Mouse (Mus musculus) left cerebral cortex, postnatal 14 days (tissue): ENCODE data around the gene Pax4. TPM values are rescaled to one million over a fixed set of nuclear protein-coding genes. Genes with fewer than 3 reads are reported as not detected.
A peak's percentile ranks its signal among the peaks of the same experiment; 100 is the strongest.

Source experiments
- DNase-seq, 2 experiments: peaks; one replicate each; pipeline ENCODE4 v3.0.0; 2021 to 2022; ENCODE audit warnings: low spot score in 2 of 2, mixed read lengths in 1 of 2
- intact Hi-C: fragments of 180-260 bp; cut with DNase I; formaldehyde crosslinking; loops from one replicate; pipeline ENCODE4 v1.15.1; 2025
- total RNA-seq, 2 experiments: library from RNA; stranded (reverse); gene quantifications; 2 replicates each; pipeline ENCODE4 v1.2.3; 2021

Gene Pax4
- total RNA-seq, 2 experiments from 2014 or later: not detected

DNA sequence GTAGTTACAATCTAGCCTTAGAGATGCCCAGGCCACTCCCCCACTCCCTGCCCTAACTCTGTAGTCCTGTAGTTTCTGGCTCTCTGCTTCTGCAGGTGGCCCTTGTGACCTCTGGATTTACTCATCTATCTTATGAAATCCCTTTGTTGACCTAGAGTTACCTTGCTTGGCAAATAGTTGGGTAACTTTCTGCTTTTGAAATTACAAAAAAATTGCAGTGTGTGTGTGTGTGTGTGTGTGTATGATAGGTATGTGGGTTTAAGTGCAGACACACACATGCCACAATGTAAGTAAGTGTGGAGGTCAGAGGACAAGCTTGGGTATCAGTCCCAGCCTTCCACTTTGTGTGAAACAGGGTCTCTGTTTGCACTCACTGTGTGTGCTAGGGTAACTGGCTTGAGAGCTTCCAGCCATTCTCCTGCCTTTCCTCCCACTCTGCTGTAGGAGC is 10.1 kb upstream of the Pax4 start:
- intact Hi-C loops: no loop called here
- DNase-seq: no peak

DNA sequence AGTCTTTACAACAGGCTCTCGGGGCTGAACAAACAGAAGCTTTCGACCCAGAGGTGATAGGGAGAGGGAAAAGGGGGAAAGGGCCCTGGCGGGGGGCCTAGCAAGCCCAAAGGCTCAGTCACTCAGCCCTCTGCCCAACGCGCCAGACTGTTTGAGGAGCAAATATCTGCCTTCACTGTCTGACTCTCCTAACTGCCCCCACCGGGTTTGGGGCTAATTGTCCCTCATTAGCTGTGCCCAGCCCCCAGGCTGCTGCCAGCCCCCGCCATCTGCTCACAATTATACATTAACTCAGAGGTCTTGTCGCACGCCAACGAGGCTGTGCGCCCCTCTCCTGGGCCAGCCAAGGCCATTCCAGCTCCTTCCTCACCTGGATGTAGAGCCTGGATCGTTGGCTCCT is 1.8 kb upstream of the Pax4 start:
- DNase-seq: no peak
- intact Hi-C loops: no loop called here

DNA sequence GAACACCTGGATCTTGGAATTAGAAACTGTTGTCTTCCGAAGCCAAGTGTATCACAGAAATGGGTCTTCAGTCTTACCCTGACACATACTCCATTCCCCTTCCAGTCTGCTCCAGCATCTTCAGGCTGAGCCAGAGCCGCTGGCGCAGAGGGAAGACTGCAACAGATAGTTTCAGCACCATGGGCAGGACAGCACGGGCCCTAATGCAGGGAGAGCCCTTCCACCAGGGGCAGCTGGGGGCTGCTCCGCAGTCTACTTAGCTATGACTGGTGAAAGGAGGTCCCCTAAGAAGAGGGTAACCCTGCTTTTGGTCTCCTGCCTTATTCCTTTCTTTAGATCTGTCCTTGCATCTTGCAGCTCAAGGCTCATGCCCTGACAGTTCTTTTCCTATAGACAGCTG is 1.3 kb upstream of the Pax4 start:
- intact Hi-C loops: no loop called here
- DNase-seq: no peak

DNA sequence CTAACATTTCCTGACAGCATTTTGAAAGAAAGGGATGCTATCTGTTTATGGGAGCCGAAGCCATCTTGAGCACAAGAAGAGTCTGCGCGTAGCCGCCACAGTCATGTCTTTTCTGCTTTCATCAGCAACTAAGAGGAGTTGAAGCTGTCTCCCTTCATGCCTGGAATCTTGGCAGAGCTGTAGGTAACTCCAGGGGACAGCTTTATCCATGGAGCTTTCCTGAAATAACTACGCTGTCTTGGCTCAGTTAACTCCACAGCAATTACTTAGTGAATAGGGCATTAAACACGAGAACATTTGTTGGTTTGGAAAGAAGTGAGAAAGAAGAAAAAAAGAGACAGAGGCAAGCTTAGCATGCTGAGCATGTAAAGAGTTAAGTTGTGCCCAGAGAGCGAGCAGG is 1.2 kb downstream of the Pax4 start:
- no peak for DNase-seq

DNA sequence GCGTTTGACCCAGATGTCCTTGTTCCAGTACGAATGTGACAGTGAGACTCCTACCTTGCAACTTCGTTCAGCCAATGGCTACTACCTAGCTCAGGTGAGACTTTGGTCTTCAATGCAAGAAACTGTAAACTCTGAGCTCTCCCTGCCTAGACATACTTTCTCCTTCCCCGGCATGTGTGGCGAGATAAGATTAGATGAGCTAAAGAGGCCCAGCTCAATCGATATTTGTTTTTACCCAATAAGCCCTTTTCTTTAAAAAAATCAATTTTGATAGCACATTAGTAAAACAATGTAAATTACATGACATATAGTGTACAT is 17.7 kb downstream of the Pax4 start:
- DNase-seq: no peak
- intact Hi-C loops: no loop called here

More for the DNA sequence above, 1.2 kb downstream of the Pax4 start:
- intact Hi-C loops: no loop called here

DNA sequence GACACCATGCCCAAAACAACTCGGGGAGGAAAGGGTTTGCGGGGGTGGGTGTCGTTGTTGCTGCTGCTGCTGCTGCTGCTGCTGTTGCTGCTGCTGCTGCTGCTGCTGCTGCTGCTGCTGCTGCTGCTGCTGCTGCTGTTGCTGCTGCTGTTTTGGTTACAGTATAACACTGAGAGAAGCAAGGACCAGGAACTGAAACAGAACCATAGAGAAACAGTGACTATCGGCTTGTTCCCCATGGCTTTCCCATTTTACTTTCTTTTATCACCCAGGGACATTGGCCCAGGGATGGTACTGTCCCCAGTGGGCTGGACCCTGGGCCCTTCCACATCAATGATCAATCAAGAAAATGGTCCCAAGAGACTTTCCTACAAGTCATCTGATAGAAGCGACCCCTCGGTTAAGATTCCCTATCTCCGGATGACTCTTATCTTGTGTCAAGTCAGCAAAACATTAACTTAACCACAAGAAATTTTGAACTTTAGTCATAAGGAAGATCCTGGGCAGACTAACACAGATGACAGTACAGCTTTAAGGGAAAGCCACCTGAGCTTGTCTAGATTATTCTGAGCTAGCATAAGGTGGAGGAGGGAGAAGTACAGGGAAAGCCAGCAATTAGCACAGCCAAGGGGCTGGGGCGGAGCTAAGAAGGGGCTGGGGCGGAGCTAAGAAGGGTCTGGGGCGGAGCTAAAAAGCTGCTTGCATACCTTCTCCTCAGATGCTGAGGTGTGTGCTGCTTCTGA is 18.2 kb downstream of the Pax4 start:
- no peak for DNase-seq
- intact Hi-C loops: no loop called here

DNA sequence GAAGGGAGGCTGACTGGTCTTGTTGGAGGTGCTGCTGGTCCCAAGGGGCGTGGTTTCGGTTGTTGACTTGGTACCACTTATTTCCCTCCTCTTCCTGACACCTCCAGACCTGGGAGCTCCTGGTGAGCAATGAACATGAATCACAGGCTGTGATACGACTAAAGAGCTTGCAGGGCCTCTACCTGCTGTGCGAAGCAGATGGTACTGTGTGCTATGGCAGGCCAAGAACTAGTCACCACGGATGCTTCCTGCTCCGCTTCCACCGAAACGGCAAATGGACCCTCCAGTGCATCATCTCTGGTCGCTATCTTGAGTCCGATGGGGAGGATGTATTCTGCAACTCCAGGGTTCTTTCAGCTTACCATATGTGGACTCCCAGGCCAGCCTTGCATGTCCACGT is 19.3 kb downstream of the Pax4 start:
- intact Hi-C loops: loop anchor here (10.0 kb wide), 1 partner anchor 395 kb away; no protein-coding TSS in a partner anchor
- no peak for DNase-seq

DNA sequence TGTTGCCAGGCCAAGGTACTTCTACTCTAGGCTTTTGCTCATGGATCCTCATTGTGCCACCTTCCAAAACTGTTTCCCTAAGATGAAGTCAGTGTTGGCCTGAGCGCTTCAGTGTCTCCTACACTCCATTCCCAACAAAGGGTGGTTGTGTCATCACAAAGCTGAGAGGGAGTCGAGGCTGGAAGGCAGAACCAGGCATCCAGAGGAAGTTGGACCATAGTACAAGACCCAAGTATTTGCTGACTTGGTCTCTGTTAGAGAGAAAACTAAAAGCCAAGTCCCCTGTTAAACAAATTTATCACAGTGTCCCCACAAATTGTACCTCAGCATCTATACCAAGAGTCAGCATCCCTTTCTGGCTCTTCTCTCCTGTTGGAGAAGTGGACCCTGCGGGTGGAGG is 20.9 kb downstream of the Pax4 start, which contains the start of gene Gcc1:
Gene Gcc1 (minus strand): TSS at position 101 of the 400 bp plus-strand sequence.
- DNase-seq: no peak
- intact Hi-C loops: loop anchor here (10.0 kb wide), 1 partner anchor 397 kb away; no protein-coding TSS in a partner anchor

DNA sequence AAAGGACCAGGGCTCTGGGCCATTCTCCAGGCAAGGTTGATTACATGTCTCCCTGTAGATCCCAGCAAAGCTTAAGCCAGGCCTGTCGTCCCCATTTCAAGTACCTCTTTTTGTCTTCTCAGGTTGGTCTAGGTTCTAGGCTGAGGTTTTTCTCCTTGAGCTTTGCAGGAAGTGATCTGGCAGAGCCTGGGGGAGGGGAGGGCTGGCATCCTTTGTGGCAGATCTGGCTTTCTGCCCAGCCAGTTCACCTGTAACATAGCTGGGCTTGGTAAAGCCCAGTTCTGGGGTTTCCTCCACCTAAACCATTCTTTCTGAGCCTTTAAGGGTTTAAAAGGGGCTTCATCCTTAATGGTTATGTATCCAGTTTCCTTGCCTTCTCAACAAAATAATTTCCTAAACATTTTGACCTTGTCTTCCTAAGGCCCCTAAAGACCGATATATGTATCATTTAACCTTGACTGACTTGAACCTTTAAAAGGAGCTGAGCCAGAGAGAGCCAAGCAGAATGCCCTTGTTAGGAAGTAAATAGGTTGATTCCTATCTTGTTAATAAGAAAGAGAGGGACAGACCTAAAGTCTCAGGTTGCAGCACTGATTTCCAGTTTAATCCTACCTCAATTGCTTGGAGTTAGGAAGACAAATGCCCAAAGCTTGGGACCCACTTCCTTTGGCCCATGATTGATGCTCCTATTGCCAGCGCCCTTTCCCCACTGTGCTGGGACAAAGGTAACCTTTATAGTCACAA is 21.9 kb downstream of the Pax4 start, which contains the start of gene Fscn3:
Gene Fscn3 (plus strand): TSS at position 694 of the 744 bp plus-strand sequence.
- DNase-seq: no peak
- intact Hi-C loops: loop anchor here (10.0 kb wide), 1 partner anchor 398 kb away; no protein-coding TSS in a partner anchor

DNA sequence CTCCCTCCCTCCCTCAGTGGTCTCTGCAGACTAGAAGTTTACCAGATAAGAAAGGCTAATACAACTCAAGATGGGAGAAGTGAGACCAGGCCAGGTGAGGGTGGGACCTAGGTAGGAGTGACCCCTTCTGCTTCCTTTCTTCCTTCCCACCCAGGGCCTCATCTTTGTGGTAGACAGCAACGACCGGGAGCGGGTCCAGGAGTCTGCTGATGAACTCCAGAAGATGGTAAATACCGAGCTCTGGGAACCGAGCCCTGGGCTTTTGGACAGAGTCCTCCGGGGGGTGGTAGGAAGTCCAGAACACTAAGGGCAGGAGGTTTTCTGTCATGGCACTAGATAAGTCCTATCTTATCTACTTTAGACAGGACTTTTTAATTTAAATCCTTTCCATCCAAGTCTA is 24.1 kb downstream of the Pax4 start:
- DNase-seq: no peak
- intact Hi-C loops: loop anchor here (10.0 kb wide), 1 partner anchor 400 kb away; no protein-coding TSS in a partner anchor

DNA sequence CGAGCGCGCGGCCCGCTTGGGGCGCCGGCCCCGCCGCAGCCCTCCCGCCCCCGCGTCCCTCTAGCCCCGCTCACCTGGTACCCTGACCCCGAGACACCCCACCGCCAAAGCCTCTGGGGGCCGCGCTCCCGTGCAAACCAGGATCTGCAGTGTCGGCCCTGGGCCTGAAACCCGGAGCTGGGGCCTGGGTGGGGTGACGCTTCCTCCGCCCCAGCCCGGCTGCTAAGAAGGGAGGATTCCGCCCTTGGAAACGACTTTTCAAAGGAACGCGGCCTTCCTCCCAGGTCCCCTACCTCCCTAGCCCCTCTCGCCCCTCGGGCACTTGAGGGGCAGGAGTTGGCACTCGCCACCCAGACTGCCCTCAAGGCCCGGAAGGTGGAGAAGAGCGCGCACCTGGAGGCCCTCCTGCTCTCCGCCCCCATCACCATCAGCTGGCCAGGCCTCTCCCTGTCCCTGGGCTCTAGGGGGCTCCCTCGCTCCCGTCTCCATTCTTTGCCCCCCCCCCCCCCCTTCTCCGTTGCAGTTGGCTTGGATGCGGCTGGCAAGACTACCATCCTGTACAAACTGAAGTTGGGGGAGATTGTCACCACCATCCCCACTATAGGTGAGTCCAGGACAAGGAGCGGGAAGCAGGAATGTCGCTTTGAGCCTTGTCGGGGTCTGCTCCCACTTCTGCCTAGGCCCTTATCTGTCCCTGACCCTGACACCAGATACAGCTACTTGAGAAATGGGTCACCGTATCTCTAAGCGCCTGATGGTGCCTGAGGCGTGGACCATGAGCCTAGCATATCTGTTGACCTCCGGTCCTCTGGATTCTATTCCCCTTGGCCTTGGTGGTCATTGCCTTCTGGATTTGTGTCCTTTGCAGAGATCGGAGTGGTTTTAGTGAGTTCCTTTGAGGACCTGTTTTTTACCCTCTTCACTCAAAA is 25.1 kb downstream of the Pax4 start:
- intact Hi-C loops: loop anchor here (10.0 kb wide), 1 partner anchor 401 kb away; no protein-coding TSS in a partner anchor
- DNase-seq: peak; percentile 35 to 41

DNA sequence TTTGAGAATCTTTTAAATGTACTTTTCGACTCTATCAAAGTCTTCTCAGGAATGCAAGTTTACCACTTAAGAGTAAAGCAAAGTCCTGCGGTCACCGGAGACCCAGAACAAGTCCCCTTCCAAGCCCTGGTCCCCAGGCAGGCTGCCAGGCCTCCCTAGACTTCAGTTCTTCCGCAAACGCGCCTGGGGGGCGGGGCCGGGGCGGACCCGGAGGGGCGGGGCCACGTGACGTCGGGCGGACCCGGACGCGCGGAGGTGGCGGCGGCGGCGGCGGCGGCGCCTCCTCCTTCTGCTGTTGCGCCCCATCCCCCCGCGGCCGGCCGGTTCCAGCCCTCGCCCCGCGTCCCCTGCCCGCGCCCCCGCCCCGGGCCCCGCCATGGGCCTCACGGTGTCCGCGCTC is 25.8 kb downstream of the Pax4 start, which contains the start of gene Arf5:
Gene Arf5 (plus strand): TSS at position 248 of the 400 bp plus-strand sequence.
- DNase-seq: peak; percentile 90 to 93
- intact Hi-C loops: loop anchor here (10.0 kb wide), 1 partner anchor 401 kb away; no protein-coding TSS in a partner anchor

DNA sequence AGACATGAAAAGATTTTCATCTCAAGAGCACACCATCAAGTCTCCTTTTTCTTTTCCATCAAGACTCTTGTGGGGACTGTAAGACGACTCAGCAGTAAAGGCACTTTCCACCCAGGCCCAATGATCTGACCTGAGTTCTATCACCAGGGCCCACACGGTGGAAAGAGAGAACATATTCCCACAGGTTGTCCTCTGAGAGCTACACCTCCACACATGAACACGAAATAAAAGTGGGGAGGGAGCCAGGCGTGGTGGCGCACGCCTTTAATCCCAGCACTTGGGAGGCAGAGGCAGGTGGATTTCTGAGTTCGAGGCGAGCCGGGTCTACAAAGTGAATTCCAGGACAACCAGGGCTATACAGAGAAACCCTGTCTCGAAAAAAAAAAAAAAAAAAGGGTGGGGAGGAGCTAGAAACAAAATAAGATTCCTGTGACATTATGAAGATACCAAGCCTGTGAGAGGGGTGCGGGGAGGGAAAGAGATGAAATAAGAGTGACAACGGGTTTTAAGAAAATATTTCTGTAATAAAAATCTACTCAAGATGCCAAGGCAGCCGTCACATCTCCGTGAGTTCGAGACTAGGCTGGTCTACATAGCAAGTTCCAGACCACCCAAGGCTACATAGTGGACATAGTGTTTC is 26.4 kb downstream of the Pax4 start:
- intact Hi-C loops: loop anchor here (10.0 kb wide), 1 partner anchor 402 kb away; no protein-coding TSS in a partner anchor
- DNase-seq: no peak

DNA sequence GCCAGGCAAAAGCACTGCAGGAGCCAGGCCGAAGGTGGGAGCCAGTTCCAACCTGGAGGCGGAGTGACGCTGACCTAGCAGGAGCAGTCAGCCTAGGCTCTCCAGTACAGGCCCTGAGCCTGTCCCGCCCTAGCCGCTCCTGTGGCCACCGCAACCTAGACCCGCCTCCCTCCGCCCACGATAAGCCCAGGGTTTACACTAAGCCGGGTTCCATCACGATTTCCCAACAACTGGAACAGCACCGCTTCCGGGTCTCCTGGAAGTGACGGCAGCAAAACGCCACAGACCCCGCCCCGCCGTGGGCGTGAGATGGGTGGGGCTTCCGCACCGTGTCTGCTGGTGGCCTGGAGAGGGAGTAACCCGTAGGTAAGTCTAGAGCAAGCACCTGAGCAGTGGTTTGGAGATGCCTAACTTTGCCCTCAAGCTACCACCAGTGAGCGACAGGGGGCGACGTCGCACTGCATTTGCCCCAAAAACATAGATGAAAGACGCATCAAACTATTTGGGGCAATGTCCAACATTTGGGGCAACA is 27.6 kb downstream of the Pax4 start:
- DNase-seq: peak; percentile 92 to 93
- intact Hi-C loops: loop anchor here (10.0 kb wide), 1 partner anchor 403 kb away; no protein-coding TSS in a partner anchor

DNA sequence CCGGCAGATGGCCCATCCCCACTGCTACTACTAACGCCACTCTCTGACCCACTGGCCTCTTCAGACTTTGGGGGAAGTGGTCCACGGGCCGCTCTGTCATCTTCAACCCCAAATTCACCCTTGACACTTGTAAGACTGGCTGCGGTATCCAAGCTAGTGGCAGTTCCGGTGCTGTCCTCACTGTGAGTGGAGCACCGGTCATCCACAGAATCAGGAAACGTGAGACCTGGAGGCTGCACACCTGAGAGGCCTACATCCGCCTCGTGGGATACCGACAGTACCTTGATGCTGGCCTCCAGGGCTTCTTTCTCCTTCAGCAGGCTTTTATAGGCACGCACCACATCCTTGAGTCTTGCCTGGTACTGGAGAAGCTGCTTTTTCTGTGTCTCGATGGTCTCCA is 28.3 kb downstream of the Pax4 start:
- intact Hi-C loops: loop anchor here (10.0 kb wide), 1 partner anchor 404 kb away; no protein-coding TSS in a partner anchor
- no peak for DNase-seq

DNA sequence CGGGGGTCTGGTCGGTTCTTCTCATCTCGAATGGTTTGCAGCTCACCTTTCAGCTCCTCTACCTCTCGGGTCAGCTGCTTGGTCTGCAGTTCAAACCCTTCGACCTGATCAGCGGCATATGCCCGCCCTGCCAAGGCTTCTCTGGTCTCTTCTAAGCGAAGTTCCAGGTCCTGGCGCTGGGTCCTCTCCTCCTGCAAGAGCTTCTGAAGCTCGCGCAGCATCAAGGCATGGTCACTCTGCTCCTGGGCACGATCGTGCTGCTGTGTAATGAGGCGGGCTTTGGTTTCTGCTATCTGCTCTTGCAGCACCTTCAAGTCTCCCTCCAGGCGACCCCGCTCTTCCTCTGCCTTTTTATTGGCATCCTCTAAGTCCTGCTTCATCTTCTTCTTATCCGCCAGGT is 28.8 kb downstream of the Pax4 start:
- DNase-seq: no peak
- intact Hi-C loops: loop anchor here (10.0 kb wide), 1 partner anchor 404 kb away; no protein-coding TSS in a partner anchor

DNA sequence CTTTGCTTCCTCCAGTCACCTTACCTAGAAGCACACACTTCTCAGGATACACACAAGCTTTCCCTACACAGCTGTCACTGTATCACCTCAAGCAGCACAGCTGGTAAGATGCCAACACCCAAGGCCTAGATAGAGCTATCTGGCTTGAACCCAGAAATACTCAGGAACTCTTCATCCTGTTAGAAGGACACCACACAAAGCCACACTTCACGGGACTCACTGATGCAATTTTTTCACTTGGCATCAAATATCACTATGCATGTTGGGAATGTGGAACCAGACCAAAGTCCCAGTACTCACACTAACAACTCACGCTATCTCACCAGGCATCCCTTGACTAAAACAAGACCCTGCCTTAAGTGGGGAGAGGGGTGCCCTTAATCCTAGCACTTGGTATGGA is 29.5 kb downstream of the Pax4 start:
- intact Hi-C loops: loop anchor here (10.0 kb wide), 1 partner anchor 405 kb away; no protein-coding TSS in a partner anchor
- DNase-seq: no peak

DNA sequence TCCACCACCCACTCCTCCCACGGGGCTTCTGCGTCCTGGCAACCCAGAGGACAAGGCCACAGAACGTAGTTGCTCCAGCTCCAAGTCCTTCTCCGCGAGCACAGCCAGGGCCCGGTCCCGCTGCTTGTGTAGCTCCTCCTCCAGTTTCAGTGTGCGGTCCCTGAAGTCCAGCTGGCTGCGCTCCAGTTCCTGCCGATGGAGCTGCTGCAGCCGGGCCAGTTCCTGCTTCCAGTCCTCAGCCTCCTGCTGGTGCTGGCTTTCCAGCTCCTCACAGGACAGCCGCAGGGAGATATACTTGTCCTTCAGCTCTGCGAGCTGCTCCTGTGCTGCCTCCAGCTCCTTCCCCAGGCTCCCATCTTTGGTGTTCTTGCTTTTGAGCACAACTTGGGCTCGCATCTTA is 30.7 kb downstream of the Pax4 start:
- DNase-seq: peak; percentile 55 to 73
- intact Hi-C loops: no loop called here
